Mouse (Mus musculus): ENCODE data around the gene Rnf222. TPM values are rescaled to one million over a fixed set of nuclear protein-coding genes. Genes with fewer than 3 reads are reported as not detected.
A peak's percentile ranks its signal among the peaks of the same experiment; 100 is the strongest.

The Rnf222 gene
- polyA plus RNA-seq, 1 experiment from 2014 or later, result 0.17 TPM

GRCm38 (mm10) chr11:68904375-68905137 lies 16.2 kb downstream of the Rnf222 start:
- Histone ChIP-seq H3K27ac (0 out of 2 replicates have a peak overlapping the region, but pooled peaks have one; percentile 19), H3K4me3 (replicated peaks; ENCODE audit: low read depth, low read length) (no peak overlapping the region), H3K4me1 (replicated peaks; ENCODE audit: insufficient read depth, low read length) (peaks cover 5% of the 10 kb centered on the region), H3K27me3 (ENCODE audit: insufficient read depth, low read length) (no peaks in the 10 kb centered on the region), H3K36me3 (ENCODE audit: insufficient read depth, low read length) (peaks cover 29% of the 10 kb centered on the region), H3K9me3 (replicated peaks; ENCODE audit: low read length) (no peaks in the 10 kb centered on the region), H3K4me2 (ENCODE audit: low read length) (no peak overlapping the region), H3K9ac (ENCODE audit: low read depth, low read length) (no peak overlapping the region)
- DNase-seq (ENCODE audit: low spot score), result peak; percentile 90
- no peak for ATAC-seq (replicated peaks; ENCODE audit: low FRiP score, low read depth)
- 82% methylated on average over 7 of the region's 8 CpGs for WGBS
- peak; percentile 93 for TF ChIP-seq CTCF (IDR thresholded peaks at IDR 0.05; ENCODE audit: low read depth)

GRCm38 (mm10) chr11:68905138-68905531 lies 16.8 kb downstream of the Rnf222 start:
- TF ChIP-seq CTCF (IDR thresholded peaks at IDR 0.05; ENCODE audit: low read depth), result no peak
- no peak overlapping the region for H3K4me3 ChIP-seq (replicated peaks; ENCODE audit: low read depth, low read length)
- peaks cover 5% of the 10 kb centered on the region for H3K4me1 ChIP-seq (replicated peaks; ENCODE audit: insufficient read depth, low read length)
- H3K27ac ChIP-seq, result 0 out of 2 replicates have a peak overlapping the region, but pooled peaks have one; percentile 19
- ATAC-seq (replicated peaks; ENCODE audit: low FRiP score, low read depth) (no peak), DNase-seq (ENCODE audit: low spot score) (no peak)
- no peaks in the 10 kb centered on the region for H3K9me3 ChIP-seq (replicated peaks; ENCODE audit: low read length)
- no peak overlapping the region for H3K4me2 ChIP-seq (ENCODE audit: low read length)
- no peak overlapping the region for H3K9ac ChIP-seq (ENCODE audit: low read depth, low read length)
- WGBS, result 94% methylated on average over 3 of the region's 3 CpGs
- H3K36me3 ChIP-seq (ENCODE audit: insufficient read depth, low read length), result peaks cover 29% of the 10 kb centered on the region
- H3K27me3 ChIP-seq (ENCODE audit: insufficient read depth, low read length), result no peaks in the 10 kb centered on the region

- peak overlapping the region; percentile 50; the same call in 1 of the 2 replicates for H3K27ac ChIP-seq
- H3K4me2 ChIP-seq (ENCODE audit: low read length), result no peak overlapping the region
- DNase-seq (ENCODE audit: low spot score), result no peak
- no peak for ATAC-seq (replicated peaks; ENCODE audit: low FRiP score, low read depth)
- peaks cover 29% of the 10 kb centered on the region for H3K36me3 ChIP-seq (ENCODE audit: insufficient read depth, low read length)
- no peak overlapping the region for H3K9ac ChIP-seq (ENCODE audit: low read depth, low read length)
- peaks cover 5% of the 10 kb centered on the region for H3K4me1 ChIP-seq (replicated peaks; ENCODE audit: insufficient read depth, low read length)
- no peak overlapping the region for H3K4me3 ChIP-seq (replicated peaks; ENCODE audit: low read depth, low read length)
- no peaks in the 10 kb centered on the region for H3K27me3 ChIP-seq (ENCODE audit: insufficient read depth, low read length)
- no peak for TF ChIP-seq CTCF (IDR thresholded peaks at IDR 0.05; ENCODE audit: low read depth)
- H3K9me3 ChIP-seq (replicated peaks; ENCODE audit: low read length), result no peaks in the 10 kb centered on the region
- 87% methylated on average over 9 of the region's 9 CpGs for WGBS
Measured at GRCm38 (mm10) chr11:68905665-68906460, 17.5 kb downstream of the Rnf222 start.

- no peaks in the 10 kb centered on the region for H3K9me3 ChIP-seq (replicated peaks; ENCODE audit: low read length)
- peak; percentile 90 for DNase-seq (ENCODE audit: low spot score)
Measured at GRCm38 (mm10) chr11:68906461-68906790, 18.1 kb downstream of the Rnf222 start.

GRCm38 (mm10) chr11:68907251-68907650 lies 18.9 kb downstream of the Rnf222 start:
- TF ChIP-seq CTCF (IDR thresholded peaks at IDR 0.05; ENCODE audit: low read depth), result no peak
- Histone ChIP-seq H3K27ac (0 out of 2 replicates have a peak overlapping the region, but pooled peaks have one; percentile 27), H3K36me3 (ENCODE audit: insufficient read depth, low read length) (peaks cover 29% of the 10 kb centered on the region), H3K4me1 (replicated peaks; ENCODE audit: insufficient read depth, low read length) (peaks cover 14% of the 10 kb centered on the region), H3K9me3 (replicated peaks; ENCODE audit: low read length) (no peaks in the 10 kb centered on the region), H3K4me2 (ENCODE audit: low read length) (no peak overlapping the region), H3K27me3 (ENCODE audit: insufficient read depth, low read length) (no peaks in the 10 kb centered on the region), H3K9ac (ENCODE audit: low read depth, low read length) (no peak overlapping the region), H3K4me3 (replicated peaks; ENCODE audit: low read depth, low read length) (no peak overlapping the region)
- no peak for ATAC-seq (replicated peaks; ENCODE audit: low FRiP score, low read depth)
- no peak for DNase-seq (ENCODE audit: low spot score)
- 73% methylated on average over 3 of the region's 3 CpGs for WGBS

More at GRCm38 (mm10) chr11:68906461-68906790, 18.1 kb downstream of the Rnf222 start:
- no peak for TF ChIP-seq CTCF (IDR thresholded peaks at IDR 0.05; ENCODE audit: low read depth)
- Histone ChIP-seq H3K27me3 (ENCODE audit: insufficient read depth, low read length) (no peaks in the 10 kb centered on the region), H3K9ac (ENCODE audit: low read depth, low read length) (no peak overlapping the region), H3K27ac (peak overlapping the region; percentile 50), H3K4me3 (replicated peaks; ENCODE audit: low read depth, low read length) (no peak overlapping the region), H3K4me2 (ENCODE audit: low read length) (no peak overlapping the region), H3K4me1 (replicated peaks; ENCODE audit: insufficient read depth, low read length) (peaks cover 9% of the 10 kb centered on the region), H3K36me3 (ENCODE audit: insufficient read depth, low read length) (peaks cover 29% of the 10 kb centered on the region)
- ATAC-seq (replicated peaks; ENCODE audit: low FRiP score, low read depth), result peak; percentile 49
- 49% methylated on average over 4 of the region's 4 CpGs for WGBS

GRCm38 (mm10) chr11:68908846-68909503 lies 20.6 kb downstream of the Rnf222 start:
- no peaks in the 10 kb centered on the region for H3K9me3 ChIP-seq (replicated peaks; ENCODE audit: low read length)
- ATAC-seq (replicated peaks; ENCODE audit: low FRiP score, low read depth) (no peak), DNase-seq (ENCODE audit: low spot score) (no peak)
- H3K27ac ChIP-seq, result peak overlapping the region; percentile 58
- H3K4me3 ChIP-seq (replicated peaks; ENCODE audit: low read depth, low read length), result no peak overlapping the region
- no peak overlapping the region for H3K4me2 ChIP-seq (ENCODE audit: low read length)
- TF ChIP-seq CTCF (IDR thresholded peaks at IDR 0.05; ENCODE audit: low read depth), result no peak
- H3K36me3 ChIP-seq (ENCODE audit: insufficient read depth, low read length), result peaks cover 18% of the 10 kb centered on the region
- peaks cover 10% of the 10 kb centered on the region; the same call in 1 of the 2 replicates for H3K4me1 ChIP-seq (replicated peaks; ENCODE audit: insufficient read depth, low read length)
- WGBS, result 36% methylated on average over 7 of the region's 7 CpGs
- no peaks in the 10 kb centered on the region for H3K27me3 ChIP-seq (ENCODE audit: insufficient read depth, low read length)
- no peak overlapping the region for H3K9ac ChIP-seq (ENCODE audit: low read depth, low read length)
